Mouse (Mus musculus) intestine, embryonic 16.5 days (tissue): ENCODE results near the gene RPS10-NUDT3. TPM values are rescaled to one million over a fixed set of nuclear protein-coding genes. Genes with fewer than 3 reads are reported as not detected.

Experiments
- ATAC-seq: fragments of 200-750 bp; cut with Nextera tagmentation; 2 replicates; pipeline ENCODE4 v1.8.0; 2017; ENCODE audit warnings: moderate TSS enrichment, moderate library complexity
- H3K27ac ChIP-seq: fragments of 300-500 bp; sonication (generic); 2 replicates; pipeline ENCODE4 v1.5.1; 2014; ENCODE audit warnings: mild to moderate bottlenecking, low read length
- H3K27me3 ChIP-seq: fragments of 300-500 bp; sonication (generic); replicated peaks from 2 replicates; pipeline ENCODE4 v1.6.1; 2014; ENCODE audit warnings: low read length, control low read depth, mixed read lengths; ENCODE audit not compliant: control insufficient read depth, insufficient read depth
- H3K36me3 ChIP-seq: fragments of 300-500 bp; sonication (generic); 2 replicates; pipeline ENCODE4 v1.6.1; 2014; ENCODE audit warnings: low read length, control low read depth; ENCODE audit not compliant: control insufficient read depth, insufficient read depth
- H3K4me1 ChIP-seq: fragments of 300-500 bp; sonication (generic); 2 replicates; pipeline ENCODE4 v1.6.1; 2014; ENCODE audit warnings: low read length, control low read depth, mixed read lengths; ENCODE audit not compliant: control insufficient read depth, insufficient read depth
- H3K4me2 ChIP-seq: fragments of 300-500 bp; sonication (generic); 2 replicates; pipeline ENCODE4 v1.6.1; 2014; ENCODE audit warnings: low read depth, low read length, control low read depth
- H3K4me3 ChIP-seq: fragments of 300-500 bp; sonication (generic); 2 replicates; pipeline ENCODE4 v1.5.1; 2014; ENCODE audit warnings: mild to moderate bottlenecking, low read length
- H3K9ac ChIP-seq: fragments of 300-500 bp; sonication (generic); 2 replicates; pipeline ENCODE4 v1.6.1; 2014; ENCODE audit warnings: low read depth, low read length
- H3K9me3 ChIP-seq: fragments of 300-500 bp; sonication (generic); 2 replicates; pipeline ENCODE4 v1.6.1; 2016; ENCODE audit warnings: low read length, control low read depth; ENCODE audit not compliant: control insufficient read depth
- WGBS: fragments of 180-500 bp; shearing (Covaris S2); extraction: QIAGEN DNeasy Blood & Tissue Kit; methylation state at CpG from one replicate; pipeline ENCODE4 v1.1.7; 2014; 5-methylcytosine and 5-hydroxymethylcytosine counted together
- polyA plus RNA-seq: library from polyadenylated mRNA; unstranded; fragments of >200 nt; fragmentation: Nextera tagmentation; extraction: Ambion mirVana; gene quantifications from 2 replicates; pipeline ENCODE4 v1.2.1, GENCODE M21; 2015

Gene RPS10-NUDT3
- polyA plus RNA-seq, 1 experiment from 2014 or later: not detected

DNA sequence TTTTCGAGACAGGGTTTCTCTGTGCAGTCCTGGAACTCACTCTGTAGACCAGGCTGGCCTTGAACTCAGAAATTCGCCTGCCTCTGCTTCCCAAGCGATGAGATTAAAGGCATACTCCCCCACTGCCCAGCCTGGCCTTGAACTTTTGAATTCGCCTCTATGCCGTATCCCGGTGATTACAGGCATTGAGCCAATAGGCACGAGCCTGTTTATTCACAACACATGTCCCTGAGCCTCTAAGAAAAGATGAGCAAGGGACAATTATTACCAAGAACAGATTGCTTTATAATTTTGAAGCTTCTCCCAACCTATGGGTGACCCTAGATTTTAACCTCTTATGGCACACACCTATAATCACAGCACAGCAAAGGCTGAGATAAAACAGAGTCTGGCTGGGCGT, 6.6 kb downstream of the RPS10-NUDT3 start:
- no peak overlapping the region for H3K4me2 ChIP-seq
- no peak for ATAC-seq

DNA sequence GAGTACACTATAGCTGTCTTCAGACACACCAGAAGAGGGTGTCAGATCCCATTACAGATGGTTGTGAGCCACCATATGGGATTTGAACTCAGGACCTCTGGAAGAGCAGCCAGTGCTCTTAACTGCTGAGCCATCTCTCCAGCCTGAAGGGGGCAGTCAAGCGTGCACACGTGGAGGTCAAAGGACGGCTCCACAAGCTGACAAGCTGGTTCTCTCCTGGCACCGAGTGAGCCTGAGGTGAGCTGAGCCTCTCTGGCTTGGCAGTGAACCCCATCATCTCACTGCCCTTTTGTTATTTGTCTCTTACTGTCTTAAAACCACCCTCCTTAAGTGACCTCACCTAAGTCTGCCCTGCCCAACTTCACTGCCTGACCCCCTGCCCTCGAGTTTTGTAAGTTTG, 7.6 kb downstream of the RPS10-NUDT3 start:
- no peak for ATAC-seq
- Histone ChIP-seq H3K9ac (no peak overlapping the region), H3K36me3 (peaks cover 12% of the 10 kb centered on the region), H3K9me3 (no peaks in the 10 kb centered on the region), H3K4me1 (peaks cover 10% of the 10 kb centered on the region), H3K27ac (no peak overlapping the region), H3K27me3 (no peaks in the 10 kb centered on the region), H3K4me2 (no peak overlapping the region), H3K4me3 (no peak overlapping the region)
- 49% methylated on average over 5 of the region's 5 CpGs for WGBS

More for the DNA sequence above, 6.6 kb downstream of the RPS10-NUDT3 start:
- no peaks in the 10 kb centered on the region for H3K9me3 ChIP-seq
- H3K9ac ChIP-seq: no peak overlapping the region
- H3K4me1 ChIP-seq: peaks cover 18% of the 10 kb centered on the region
- WGBS: 86% methylated on average over 8 of the region's 8 CpGs
- peaks cover 15% of the 10 kb centered on the region for H3K36me3 ChIP-seq
- no peaks in the 10 kb centered on the region for H3K27me3 ChIP-seq
- no peak overlapping the region for H3K4me3 ChIP-seq
- H3K27ac ChIP-seq: no peak overlapping the region

DNA sequence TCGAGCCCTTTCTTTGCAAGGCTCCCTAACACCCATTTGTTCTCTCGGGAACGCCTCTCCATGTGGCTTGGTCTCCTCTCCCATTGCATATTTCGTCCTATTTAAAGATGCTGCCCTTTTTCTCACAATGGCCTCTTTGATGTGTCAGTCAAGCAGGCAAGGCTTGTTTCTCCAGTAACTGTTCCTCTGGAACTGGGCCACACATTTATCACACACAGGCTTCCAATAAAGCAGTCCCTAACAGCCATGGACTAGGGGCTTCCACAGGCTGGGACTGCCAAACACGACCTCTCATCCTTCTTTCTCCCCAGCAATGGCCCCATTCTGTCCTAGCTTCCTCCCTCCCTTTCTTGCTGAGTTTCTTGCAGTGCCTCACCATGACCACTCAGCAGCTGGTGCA, 8.3 kb downstream of the RPS10-NUDT3 start:
- Histone ChIP-seq H3K4me1 (peaks cover 13% of the 10 kb centered on the region), H3K9me3 (no peaks in the 10 kb centered on the region), H3K9ac (no peak overlapping the region), H3K4me3 (no peak overlapping the region), H3K27me3 (no peaks in the 10 kb centered on the region), H3K4me2 (no peak overlapping the region), H3K36me3 (peaks cover 10% of the 10 kb centered on the region), H3K27ac (no peak overlapping the region)
- 33% methylated on average over 5 of the region's 5 CpGs for WGBS
- no peak for ATAC-seq

DNA sequence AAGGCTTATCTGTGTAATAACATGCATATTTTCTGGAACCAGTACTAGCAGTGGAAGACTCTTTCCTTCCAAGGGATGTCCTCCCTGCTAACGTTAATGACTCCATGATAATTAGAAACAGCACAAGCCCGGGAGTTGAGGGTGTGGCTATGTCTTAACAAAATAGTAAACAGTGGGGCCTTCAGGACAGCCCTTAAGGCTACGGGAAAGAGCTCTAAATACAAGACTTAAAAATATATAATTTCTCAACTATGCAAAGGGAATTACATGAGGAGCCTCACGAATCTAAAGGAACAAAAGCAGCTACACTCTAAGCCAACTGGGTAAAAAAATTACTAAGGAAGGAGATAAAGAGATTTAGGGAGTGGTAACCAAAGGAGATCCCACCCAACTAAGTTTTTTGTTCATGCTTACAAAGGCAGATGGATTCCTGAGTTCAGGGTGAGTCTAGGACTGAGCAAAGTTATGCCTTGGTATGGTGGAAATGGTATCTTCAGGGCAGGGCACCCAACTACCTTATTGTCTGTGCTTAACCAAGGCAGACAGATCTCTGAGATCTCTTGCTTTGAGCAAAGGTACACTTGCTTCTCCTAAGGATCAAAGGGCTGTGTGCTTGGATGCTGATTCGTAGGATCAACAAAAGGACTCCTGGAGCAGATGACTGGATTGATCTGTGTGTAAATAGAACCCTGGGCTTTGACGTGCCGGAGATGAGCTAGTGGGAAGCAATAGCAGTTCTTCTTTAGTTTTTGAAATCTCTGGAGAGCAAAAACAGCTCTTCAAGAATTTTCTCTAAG, 9.4 kb downstream of the RPS10-NUDT3 start:
- Histone ChIP-seq H3K4me1 (peaks cover 20% of the 10 kb centered on the region), H3K36me3 (peaks cover 3% of the 10 kb centered on the region; the same call in 1 of the 2 replicates), H3K9ac (no peak overlapping the region), H3K27ac (no peak overlapping the region), H3K4me2 (no peak overlapping the region), H3K9me3 (no peaks in the 10 kb centered on the region), H3K27me3 (no peaks in the 10 kb centered on the region), H3K4me3 (no peak overlapping the region)
- WGBS: 37% methylated on average over 7 of the region's 7 CpGs
- ATAC-seq: no peak

DNA sequence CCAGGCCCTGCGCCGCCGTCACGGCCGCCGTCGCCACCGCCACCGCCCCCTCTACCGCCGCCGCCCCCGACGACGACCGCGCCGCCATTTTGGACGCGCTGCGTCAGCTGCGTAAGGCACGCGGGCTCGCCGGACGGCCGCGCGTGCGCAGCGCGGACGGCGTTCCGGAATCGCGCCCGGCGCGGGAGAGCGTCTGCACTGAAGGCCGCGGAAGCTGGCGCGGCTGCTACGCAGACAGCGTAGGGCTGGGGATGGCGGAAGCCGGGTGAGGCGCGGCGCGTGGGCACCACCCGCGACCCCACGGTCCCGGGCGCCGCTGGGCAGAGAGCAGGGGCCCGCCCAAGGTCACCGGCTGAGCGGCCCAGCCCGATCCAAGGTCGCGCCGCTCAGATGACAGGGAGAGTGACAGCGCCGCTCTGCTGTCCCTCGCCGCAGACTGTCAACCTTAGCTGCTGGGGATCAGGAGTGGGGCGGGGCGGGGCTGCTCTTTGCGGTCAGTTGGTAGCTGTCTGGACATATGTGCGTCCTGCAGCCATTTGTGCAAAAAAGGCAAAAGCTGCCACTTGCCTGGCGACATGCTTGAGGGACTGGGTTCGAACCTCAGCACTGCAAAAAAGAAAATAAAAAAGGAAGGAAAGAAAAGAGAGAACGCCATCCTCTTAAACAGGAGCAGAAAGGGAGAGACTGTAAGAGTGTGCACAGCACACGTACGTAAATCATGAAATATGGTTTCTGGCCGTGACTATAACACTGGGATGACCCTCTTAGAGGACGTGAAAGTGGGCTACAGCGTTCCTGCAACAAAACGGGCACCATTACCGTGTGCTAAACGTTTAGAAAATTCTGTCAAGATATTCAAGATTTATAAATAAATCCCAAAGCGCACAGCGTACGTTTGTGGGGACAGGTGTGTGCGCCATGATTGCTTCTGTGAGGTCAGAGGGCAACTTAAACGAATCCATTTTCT, 11.4 kb downstream of the RPS10-NUDT3 start, which contains the start of gene Nudt3:
TSS of gene Nudt3 (minus strand) at position 136 of the 967 bp plus-strand sequence.
- Histone ChIP-seq H3K4me3 (peak within 1 kb of the TSS; percentile 95), H3K9me3 (no peaks in the 10 kb centered on the region), H3K36me3 (no peaks in the 10 kb centered on the region; the same call in 1 of the 2 replicates), H3K9ac (peak within 1 kb of the TSS; percentile 99), H3K27me3 (no peaks in the 10 kb centered on the region), H3K27ac (peak within 1 kb of the TSS; percentile 91), H3K4me1 (peaks cover 25% of the 10 kb centered on the region), H3K4me2 (peak within 1 kb of the TSS; percentile 73)
- WGBS: 6% methylated on average over 85 of the region's 91 CpGs
- peak; percentile 93 for ATAC-seq

DNA sequence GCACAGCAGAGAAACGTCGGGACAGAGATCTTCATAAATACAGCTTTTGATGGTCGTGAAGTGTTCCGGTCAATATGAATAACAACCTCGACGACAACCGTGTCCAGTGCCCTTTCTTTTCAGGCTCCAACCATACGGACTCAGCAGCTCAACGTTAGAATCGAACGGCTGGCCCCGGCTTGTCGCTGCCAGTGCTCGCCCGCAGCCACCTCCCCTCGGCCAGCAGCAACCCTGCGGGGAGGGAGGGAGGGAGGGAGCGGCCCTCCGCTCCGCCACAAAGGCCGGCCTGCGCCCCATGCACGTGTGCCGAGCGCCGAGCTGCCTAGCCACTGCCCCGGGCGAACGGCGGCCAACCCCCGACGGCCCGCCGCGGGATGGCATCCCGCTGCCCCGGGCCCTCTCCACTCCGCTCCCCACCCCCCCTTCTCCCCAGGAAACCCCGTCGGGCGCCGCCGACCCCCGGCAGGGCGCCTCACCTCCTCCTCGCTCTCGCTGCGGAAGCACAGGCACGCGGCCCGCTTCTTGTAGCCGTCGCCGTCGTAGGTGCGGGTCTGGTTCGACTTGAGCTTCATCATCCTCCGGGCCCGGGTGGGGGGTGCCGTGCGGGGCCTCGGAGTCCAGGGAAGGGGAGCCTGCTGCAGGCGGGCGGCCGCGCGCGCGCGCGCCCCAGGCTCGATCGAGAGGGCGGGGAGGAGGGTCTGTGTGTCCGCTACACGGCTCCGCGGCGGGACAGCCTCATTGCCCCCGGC, 12.2 kb downstream of the RPS10-NUDT3 start:
- H3K9ac ChIP-seq: peak overlapping the region; percentile 99
- ATAC-seq: peak; percentile 60
- peaks cover 25% of the 10 kb centered on the region for H3K4me1 ChIP-seq
- 0 out of 2 replicates have a peak, but pooled peaks cover under 1% of the 10 kb centered on the region for H3K9me3 ChIP-seq
- WGBS: under 1% methylated on average over 61 of the region's 80 CpGs
- H3K4me2 ChIP-seq: peak overlapping the region; percentile 73
- H3K27ac ChIP-seq: peak overlapping the region; percentile 91
- H3K4me3 ChIP-seq: peak overlapping the region; percentile 95
- H3K36me3 ChIP-seq: no peaks in the 10 kb centered on the region; the same call in none of the 2 replicates
- no peaks in the 10 kb centered on the region for H3K27me3 ChIP-seq

DNA sequence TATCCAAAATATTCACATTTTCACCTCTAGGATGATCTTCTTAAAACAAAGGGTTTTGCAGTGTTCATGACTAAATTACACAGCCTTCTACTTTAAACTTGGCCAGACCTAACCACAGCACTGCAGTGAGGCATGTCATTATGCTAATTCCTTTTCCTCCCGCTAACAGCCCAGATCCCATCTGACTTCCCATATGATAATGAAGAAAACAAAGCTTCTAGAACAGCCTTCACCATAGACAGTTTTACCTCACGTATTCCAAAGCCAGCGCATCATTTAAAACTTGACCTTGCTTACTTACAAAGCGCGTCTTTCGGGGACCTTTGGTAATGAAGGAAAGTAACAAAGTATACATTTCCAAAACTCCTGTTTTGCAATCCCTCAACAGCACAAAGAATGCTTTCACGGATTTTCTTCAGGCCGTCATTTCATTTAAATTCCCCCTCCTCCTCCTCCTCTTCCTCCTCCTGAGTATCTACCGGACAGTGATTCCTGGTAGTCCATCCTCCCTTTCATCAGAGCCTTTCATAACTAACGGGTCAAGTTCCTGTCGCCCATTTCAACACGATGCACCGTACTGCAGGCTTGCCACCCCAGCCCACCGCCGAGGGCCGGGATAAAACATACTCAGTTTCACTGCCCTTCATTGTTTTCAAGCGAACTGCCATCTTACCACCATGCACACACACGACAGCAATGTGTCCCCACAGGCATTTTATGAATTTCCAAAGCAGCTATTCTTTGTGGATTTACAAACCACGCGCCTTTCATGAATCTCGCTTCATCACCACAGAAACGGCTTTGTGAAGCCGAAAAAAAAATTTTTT, 13.1 kb downstream of the RPS10-NUDT3 start:
- WGBS: 2% methylated on average over 23 of the region's 23 CpGs
- Histone ChIP-seq H3K4me3 (peak overlapping the region; percentile 95), H3K9ac (peak overlapping the region; percentile 99), H3K36me3 (no peaks in the 10 kb centered on the region; the same call in none of the 2 replicates), H3K4me2 (peak overlapping the region; percentile 73), H3K9me3 (0 out of 2 replicates have a peak, but pooled peaks cover 2% of the 10 kb centered on the region), H3K27me3 (no peaks in the 10 kb centered on the region), H3K4me1 (peaks cover 25% of the 10 kb centered on the region), H3K27ac (peak overlapping the region; percentile 91)
- ATAC-seq: no peak

DNA sequence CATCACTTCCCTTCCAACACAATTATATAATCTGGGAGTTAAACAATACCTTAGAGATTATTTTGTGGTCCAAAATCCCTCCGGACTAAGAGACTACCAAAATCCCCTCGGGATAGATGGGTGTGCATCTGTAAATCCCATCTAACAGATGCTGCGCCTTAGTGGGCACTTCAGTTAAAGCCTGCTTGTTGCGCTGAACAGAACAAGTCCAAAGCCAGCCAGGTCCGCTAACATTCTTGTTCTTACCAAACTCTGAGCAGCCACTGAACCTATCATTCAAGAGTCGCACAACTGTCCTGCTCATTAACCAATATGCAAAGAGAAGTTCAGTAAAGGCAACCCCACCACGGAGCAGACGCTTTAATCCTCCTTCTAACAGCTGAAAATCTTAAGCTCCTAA, 13.9 kb downstream of the RPS10-NUDT3 start:
- Histone ChIP-seq H3K27ac (no peak overlapping the region), H3K36me3 (no peaks in the 10 kb centered on the region; the same call in none of the 2 replicates), H3K4me1 (peaks cover 21% of the 10 kb centered on the region), H3K9me3 (0 out of 2 replicates have a peak, but pooled peaks cover 2% of the 10 kb centered on the region), H3K4me3 (peak overlapping the region; percentile 95), H3K9ac (peak overlapping the region; percentile 99), H3K27me3 (no peaks in the 10 kb centered on the region), H3K4me2 (peak overlapping the region; percentile 73)
- 46% methylated on average over 8 of the region's 8 CpGs for WGBS
- no peak for ATAC-seq
